Mouse (Mus musculus) stomach, postnatal 0 days (tissue): ENCODE results near the gene Capn15. TPM values are rescaled to one million over a fixed set of nuclear protein-coding genes. Genes with fewer than 3 reads are reported as not detected.

Source experiments
- ATAC-seq: fragments of 200-750 bp; cut with Nextera tagmentation; 2 replicates; pipeline ENCODE4 v1.8.0; 2017; ENCODE audit not compliant: low FRiP score, low TSS enrichment
- DNase-seq: peaks from one replicate; pipeline ENCODE4 v3.0.0-alpha.2; 2016; ENCODE audit warnings: low spot score
- H3K27ac ChIP-seq: fragments of 300-500 bp; sonication (generic); replicated peaks from 2 replicates; pipeline ENCODE4 v1.5.1; 2014; ENCODE audit warnings: mild to moderate bottlenecking, control low read depth
- H3K27me3 ChIP-seq: fragments of 300-500 bp; sonication (generic); 2 replicates; pipeline ENCODE4 v1.6.1; 2014; ENCODE audit warnings: low read length; ENCODE audit not compliant: control insufficient read depth, insufficient read depth
- H3K36me3 ChIP-seq: fragments of 300-500 bp; sonication (generic); 2 replicates; pipeline ENCODE4 v1.6.1; 2014; ENCODE audit warnings: low read length, mixed read lengths; ENCODE audit not compliant: control insufficient read depth, insufficient read depth
- H3K4me1 ChIP-seq: fragments of 300-500 bp; sonication (generic); replicated peaks from 2 replicates; pipeline ENCODE4 v1.6.1; 2014; ENCODE audit warnings: antibody characterized with exemption; ENCODE audit not compliant: control insufficient read depth, insufficient read depth
- H3K4me2 ChIP-seq: fragments of 300-500 bp; sonication (generic); replicated peaks from 2 replicates; pipeline ENCODE4 v1.6.1; 2014; ENCODE audit warnings: low read depth, mild to moderate bottlenecking, control low read depth, moderate library complexity
- H3K4me3 ChIP-seq: fragments of 300-500 bp; sonication (generic); 2 replicates; pipeline ENCODE4 v1.5.1; 2014; ENCODE audit warnings: low read depth, low read length, control low read depth
- H3K9ac ChIP-seq: fragments of 300-500 bp; sonication (generic); 2 replicates; pipeline ENCODE4 v1.6.1; 2014; ENCODE audit warnings: mild to moderate bottlenecking, low read length, control low read depth, mixed read lengths
- H3K9me3 ChIP-seq: fragments of 300-500 bp; sonication (generic); 2 replicates; pipeline ENCODE4 v1.6.1; 2016; ENCODE audit warnings: low read length; ENCODE audit not compliant: control insufficient read depth
- CTCF ChIP-seq: IDR thresholded peaks from 2 replicates; pipeline ENCODE4 v1.5.1; 2016; ENCODE audit warnings: antibody characterized with exemption, low read depth, mild to moderate bottlenecking, moderate library complexity
- EP300 ChIP-seq: optimal IDR thresholded peaks from 2 replicates; pipeline ENCODE3; 2016; ENCODE audit warnings: antibody characterized with exemption
- WGBS: fragments of 180-500 bp; shearing (Covaris S2); extraction: QIAGEN DNeasy Blood & Tissue Kit; methylation state at CpG from one replicate; pipeline ENCODE4 v1.1.7; 2014; 5-methylcytosine and 5-hydroxymethylcytosine counted together
- polyA plus RNA-seq: library from polyadenylated mRNA; unstranded; fragments of >200 nt; fragmentation: Nextera tagmentation; extraction: Ambion mirVana; gene quantifications from 2 replicates; pipeline ENCODE4 v1.2.1, GENCODE M21; 2015

Capn15 gene
- polyA plus RNA-seq, 1 experiment from 2014 or later, result 12.5 TPM

DNA sequence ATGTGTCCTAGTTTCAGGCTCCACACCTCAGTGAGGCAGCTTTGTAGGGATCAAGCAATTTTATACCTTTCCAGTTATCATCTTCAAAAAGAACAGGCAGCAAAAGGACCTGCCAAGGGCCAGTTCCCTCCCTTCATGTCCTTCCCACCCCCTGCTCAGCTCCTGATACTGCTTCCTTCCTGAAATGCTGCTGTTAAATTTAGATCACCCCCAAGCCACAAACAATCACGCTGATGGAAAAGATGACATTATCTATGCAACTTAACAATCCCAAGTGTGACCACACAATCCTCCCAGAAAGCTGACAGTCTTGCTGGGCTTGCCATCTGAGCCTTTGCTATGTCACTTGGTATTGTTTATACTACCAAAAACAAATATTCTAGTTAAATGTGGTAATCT lies 71.7 kb downstream of the Capn15 start:
- 79% methylated on average over 1 of the region's 1 CpGs for WGBS
- H3K27ac ChIP-seq, result peak overlapping the region; percentile 35; the same call in 1 of the 2 replicates
- DNase-seq (no peak), ATAC-seq (no peak)
- no peaks in the 10 kb centered on the region for H3K27me3 ChIP-seq
- H3K9me3 ChIP-seq, result no peaks in the 10 kb centered on the region
- TF ChIP-seq EP300 (no peak), CTCF (no peak)
- no peaks in the 10 kb centered on the region for H3K36me3 ChIP-seq
- no peak overlapping the region for H3K4me3 ChIP-seq
- H3K4me1 ChIP-seq, result no peaks in the 10 kb centered on the region; the same call in none of the 2 replicates
- no peak overlapping the region for H3K9ac ChIP-seq
- H3K4me2 ChIP-seq, result no peak overlapping the region

DNA sequence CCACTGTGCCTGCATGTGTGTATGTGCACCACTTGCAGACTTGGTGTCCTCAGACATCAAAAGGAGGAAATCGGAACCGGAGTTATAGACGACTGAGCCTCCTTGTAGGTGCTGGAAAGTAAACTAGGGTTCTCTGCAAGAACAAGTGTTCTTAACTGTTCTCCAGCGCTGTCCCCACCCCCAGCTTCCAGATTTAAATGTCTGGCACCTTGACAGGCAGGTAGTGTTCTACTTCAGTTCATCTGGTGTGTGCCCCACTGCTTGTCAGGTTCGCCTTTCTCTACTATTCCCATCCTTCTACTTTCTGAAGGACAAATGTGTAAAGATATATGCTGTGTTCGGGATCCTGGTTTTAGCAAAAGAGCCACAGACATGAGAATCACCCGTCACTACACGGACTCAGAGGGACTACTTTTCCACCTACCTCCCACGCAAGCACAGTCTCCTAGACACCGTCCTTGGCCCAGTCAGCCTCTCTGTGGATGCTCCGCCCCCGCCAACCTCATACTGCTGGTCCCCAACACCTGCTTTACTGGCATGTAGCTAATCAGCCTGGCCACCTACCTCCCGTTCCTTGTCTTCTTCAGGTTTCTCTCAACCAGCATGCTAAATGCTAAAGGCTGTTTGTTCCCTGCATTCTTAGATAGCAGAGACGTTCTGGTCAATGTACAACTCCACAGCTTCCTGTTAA lies 72.3 kb downstream of the Capn15 start:
- H3K27ac ChIP-seq, result peak overlapping the region; percentile 35; the same call in 1 of the 2 replicates
- no peaks in the 10 kb centered on the region for H3K9me3 ChIP-seq
- H3K36me3 ChIP-seq, result no peaks in the 10 kb centered on the region
- H3K4me2 ChIP-seq, result no peak overlapping the region
- no peak for DNase-seq
- WGBS, result 81% methylated on average over 14 of the region's 14 CpGs
- TF ChIP-seq CTCF (no peak), EP300 (no peak)
- no peaks in the 10 kb centered on the region; the same call in none of the 2 replicates for H3K4me1 ChIP-seq
- no peak overlapping the region for H3K4me3 ChIP-seq
- no peaks in the 10 kb centered on the region for H3K27me3 ChIP-seq
- no peak for ATAC-seq
- H3K9ac ChIP-seq, result no peak overlapping the region

GRCm38 (mm10) chr17:25911816-25912215 lies 73.8 kb downstream of the Capn15 start:
- Histone ChIP-seq H3K4me1 (no peaks in the 10 kb centered on the region), H3K9ac (no peak overlapping the region), H3K27ac (no peak overlapping the region), H3K36me3 (no peaks in the 10 kb centered on the region), H3K27me3 (no peaks in the 10 kb centered on the region), H3K4me2 (no peak overlapping the region), H3K4me3 (no peak overlapping the region), H3K9me3 (no peaks in the 10 kb centered on the region)
- TF ChIP-seq EP300, result no peak
- no peak for TF ChIP-seq CTCF
- ATAC-seq (peak; percentile 63), DNase-seq (peak; percentile 45)
- WGBS, result 73% methylated on average over 4 of the region's 4 CpGs

Other genes with a start within 250 kb of the Capn15 start
- gene Mslnl, start 249.8 kb downstream of the Capn15 start, polyA plus RNA-seq, result 0.05 and 0.10 TPM in 2 replicates
- gene Msln, start 231.4 kb downstream of the Capn15 start, polyA plus RNA-seq, result 54.8 and 70.6 TPM in 2 replicates
- gene Narfl, start 212.0 kb downstream of the Capn15 start, polyA plus RNA-seq, result 19.1 and 20.9 TPM in 2 replicates
- gene Haghl, start 200.1 kb downstream of the Capn15 start, polyA plus RNA-seq, result 37.5 and 40.2 TPM in 2 replicates
- 0.23 and 0.24 TPM in 2 replicates for gene Ccdc78, start 199.2 kb downstream of the Capn15 start, polyA plus RNA-seq
- 91.0 and 94.7 TPM in 2 replicates for gene Fam173a, start 192.9 kb downstream of the Capn15 start, polyA plus RNA-seq
- gene AC134908.4, start 190.1 kb downstream of the Capn15 start, polyA plus RNA-seq, result 0.65 TPM in 1 of 2 replicates, not detected in the other
- 18.7 and 19.0 TPM in 2 replicates for gene Metrn, start 188.7 kb downstream of the Capn15 start, polyA plus RNA-seq
- gene Fbxl16, start 176.7 kb downstream of the Capn15 start, polyA plus RNA-seq, result 1.3 and 1.9 TPM in 2 replicates
- gene Wdr24, start 162.2 kb downstream of the Capn15 start, polyA plus RNA-seq, result 10.8 and 12.5 TPM in 2 replicates
- gene Jmjd8, start 156.9 kb downstream of the Capn15 start, polyA plus RNA-seq, result 29.7 and 31.5 TPM in 2 replicates
- 215 and 224 TPM in 2 replicates for gene Stub1, start 152.4 kb downstream of the Capn15 start, polyA plus RNA-seq
- gene Rhbdl1, start 148.5 kb downstream of the Capn15 start, polyA plus RNA-seq, result 3.1 and 4.3 TPM in 2 replicates
- 1.8 and 2.3 TPM in 2 replicates for gene Gm20683, start 144.0 kb downstream of the Capn15 start, polyA plus RNA-seq
- gene Rhot2, start 140.9 kb downstream of the Capn15 start, polyA plus RNA-seq, result 10.7 and 13.2 TPM in 2 replicates
- 4.1 and 4.2 TPM in 2 replicates for gene Wdr90, start 124.3 kb downstream of the Capn15 start, polyA plus RNA-seq
- 52.4 and 59.9 TPM in 2 replicates for gene Mcrip2, start 117.0 kb downstream of the Capn15 start, polyA plus RNA-seq
- gene Mettl26, start 110.7 kb downstream of the Capn15 start, polyA plus RNA-seq, result 52.9 and 54.1 TPM in 2 replicates
- gene Wfikkn1, start 104.9 kb downstream of the Capn15 start, polyA plus RNA-seq, result 0.35 and 0.38 TPM in 2 replicates
- 20.2 TPM in 2 replicates for gene Rab40c, start 66.1 kb downstream of the Capn15 start, polyA plus RNA-seq
- gene Pigq, start 40.9 kb downstream of the Capn15 start, polyA plus RNA-seq, result 25.4 and 29.9 TPM in 2 replicates
- not detected in 2 replicates for gene Nhlrc4, start 40.8 kb downstream of the Capn15 start, polyA plus RNA-seq
- gene A930017K11Rik, start 33.2 kb downstream of the Capn15 start, polyA plus RNA-seq, result 0.06 TPM in 1 of 2 replicates, not detected in the other
- 4.5 and 5.1 TPM in 2 replicates for gene Rab11fip3, start 83.8 kb upstream of the Capn15 start, polyA plus RNA-seq
- 65.4 and 66.3 TPM in 2 replicates for gene Decr2, start 104.5 kb upstream of the Capn15 start, polyA plus RNA-seq
- gene Nme4, start 109.8 kb upstream of the Capn15 start, polyA plus RNA-seq, result 30.9 and 32.5 TPM in 2 replicates
- 16.1 and 17.5 TPM in 2 replicates for gene Tmem8, start 127.5 kb upstream of the Capn15 start, polyA plus RNA-seq
- 134 and 135 TPM in 2 replicates for gene Mrpl28, start 137.7 kb upstream of the Capn15 start, polyA plus RNA-seq
- gene Axin1, start 152.9 kb upstream of the Capn15 start, polyA plus RNA-seq, result 10.9 and 12.4 TPM in 2 replicates
- 172 and 176 TPM in 2 replicates for gene Pdia2, start 213.3 kb upstream of the Capn15 start, polyA plus RNA-seq
- gene Rgs11, start 217.2 kb upstream of the Capn15 start, polyA plus RNA-seq, result 24.4 and 27.5 TPM in 2 replicates
- 133 and 139 TPM in 2 replicates for gene Arhgdig, start 222.0 kb upstream of the Capn15 start, polyA plus RNA-seq